In genomic region chr3:90612728-90613291, GRCm38 (mm10) we compare ENCODE assay signal across 7 mouse cellular contexts. TPM values are rescaled to one million over a fixed set of nuclear protein-coding genes. Genes with fewer than 3 reads are reported as not detected.
DNase-seq lines count a peak whose midpoint lies in the region; ATAC-seq and TF ChIP-seq lines count a peak whose summit lies in the region.

Gene S100a6, plus strand, starts transcription at chr3:90612882.

- H3K9me3 ChIP-seq in hindbrain, postnatal 0 days (ENCODE audit: low read length): no peaks in the 10 kb centered on the region
- no peaks in the 10 kb centered on the region for H3K9me3 ChIP-seq in megakaryocyte, embryonic 14.5 days

- H3K4me2 ChIP-seq in hindbrain, postnatal 0 days (ENCODE audit: low read depth, low read length): peak within 1 kb of the TSS; percentile 68

- H3K27me3 ChIP-seq in hindbrain, postnatal 0 days (ENCODE audit: insufficient read depth, low read length): no peaks in the 10 kb centered on the region
- peaks cover 65% of the 10 kb centered on the region for H3K27me3 ChIP-seq in megakaryocyte, embryonic 14.5 days (replicated peaks)

- no peak within 1 kb of the TSS for H3K27ac ChIP-seq in hindbrain, postnatal 0 days

- peak; percentile 77 for TF ChIP-seq CTCF in hindbrain, postnatal 0 days (IDR thresholded peaks at IDR 0.05; ENCODE audit: low read depth)

- intact Hi-C loops in left cerebral cortex, postnatal 10 days (cut with DNase I): no loop called here

- peak within 1 kb of the TSS; percentile 36 for H3K4me3 ChIP-seq in hindbrain, postnatal 0 days (ENCODE audit: low read length)
- H3K4me3 ChIP-seq in megakaryocyte, embryonic 14.5 days (replicated peaks): peak within 1 kb of the TSS; percentile 88

- peak; percentile 96 for DNase-seq in NIH3T3 (ENCODE audit: low read depth)
- DNase-seq in c-Kit-positive CD71-positive TER-119-negative erythroid progenitor cells, embryonic 14.5 days (ENCODE audit: low read depth): peak; percentile 8
- DNase-seq in gastrocnemius, postnatal 10 days: peak; percentile 60
- peak; percentile 69 for DNase-seq in hindbrain, postnatal 0 days (ENCODE audit: low spot score)
- peak; percentile 41 to 75 for DNase-seq in left cerebral cortex, postnatal 10 days (ENCODE audit: extremely low spot score in 1 of 2, low spot score in 2 of 2)
- peak; percentile 44 for DNase-seq in spleen, adult 12 weeks (ENCODE audit: low spot score)

- peak within 1 kb of the TSS; percentile 43; the same call in 1 of the 2 replicates for H3K9ac ChIP-seq in hindbrain, postnatal 0 days (replicated peaks; ENCODE audit: low read length)

- H3K36me3 ChIP-seq in hindbrain, postnatal 0 days (ENCODE audit: insufficient read depth, low read length): no peaks in the 10 kb centered on the region
- H3K36me3 ChIP-seq in megakaryocyte, embryonic 14.5 days (replicated peaks; ENCODE audit: low read length): no peaks in the 10 kb centered on the region

- peak; percentile 79 for ATAC-seq in hindbrain, postnatal 0 days

- 0 out of 2 replicates have a peak, but pooled peaks cover 6% of the 10 kb centered on the region for H3K4me1 ChIP-seq in hindbrain, postnatal 0 days (ENCODE audit: insufficient read depth, low read length)
- H3K4me1 ChIP-seq in megakaryocyte, embryonic 14.5 days: peaks cover 53% of the 10 kb centered on the region

- 2% methylated on average over 23 of the region's 23 CpGs for WGBS in hindbrain, postnatal 0 days

RNA-seq across cellular contexts. Expression of gene S100a6, which starts in this region (rescaled TPM):
- 100 to 1,000 TPM in 1 of 2 experiments, 10 to 100 TPM in 1; 83.2 to 102 TPM for total RNA-seq in gastrocnemius, postnatal 10 days (2021)
- 4.4 and 12.9 TPM in 2 replicates for total RNA-seq in hindbrain, postnatal 0 days (2014; rRNA removed)
- 53.8 and 59.0 TPM in 2 replicates for polyA plus RNA-seq in hindbrain, postnatal 0 days (2015; fragmentation: Nextera tagmentation; extraction: Ambion mirVana)
- 10 to 100 TPM; 24.2 to 31.1 TPM for total RNA-seq in left cerebral cortex, postnatal 10 days (2021)
- 1.3 TPM in 1 of 2 replicates, not detected in the other for polyA plus RNA-seq in megakaryocyte, embryonic 14.5 days (2012; ENCODE audit: insufficient read depth, low replicate concordance)

Comparison
In these comparisons a context has a peak if more than half of its experiments do, and no peak if none do; other contexts are left out.
1. RNA of gene S100a6 (polyA plus RNA-seq): 53.8 to 59.0 TPM in hindbrain, postnatal 0 days; 1.3 TPM in megakaryocyte, embryonic 14.5 days; every median in the first group is over 10 times any median in the second.
2. DNase-seq: peak in every context shown above with its lines; median percentile 96 in NIH3T3; 69 in hindbrain, postnatal 0 days; 60 in gastrocnemius, postnatal 10 days; 58 in left cerebral cortex, postnatal 10 days; 44 in spleen, adult 12 weeks; 8 in c-Kit-positive CD71-positive TER-119-negative erythroid progenitor cells, embryonic 14.5 days.